Mouse (Mus musculus) layer of hippocampus, adult 9-11 months (tissue): ENCODE data around the gene Tcf7l1.

Experiments used
- DNase-seq: peaks from one replicate; pipeline ENCODE4 v3.0.0; 2022

Gene Tcf7l1

GRCm38 (mm10) chr6:72783780-72784179 is 5.3 kb downstream of the Tcf7l1 start:
- no peak for DNase-seq

DNA sequence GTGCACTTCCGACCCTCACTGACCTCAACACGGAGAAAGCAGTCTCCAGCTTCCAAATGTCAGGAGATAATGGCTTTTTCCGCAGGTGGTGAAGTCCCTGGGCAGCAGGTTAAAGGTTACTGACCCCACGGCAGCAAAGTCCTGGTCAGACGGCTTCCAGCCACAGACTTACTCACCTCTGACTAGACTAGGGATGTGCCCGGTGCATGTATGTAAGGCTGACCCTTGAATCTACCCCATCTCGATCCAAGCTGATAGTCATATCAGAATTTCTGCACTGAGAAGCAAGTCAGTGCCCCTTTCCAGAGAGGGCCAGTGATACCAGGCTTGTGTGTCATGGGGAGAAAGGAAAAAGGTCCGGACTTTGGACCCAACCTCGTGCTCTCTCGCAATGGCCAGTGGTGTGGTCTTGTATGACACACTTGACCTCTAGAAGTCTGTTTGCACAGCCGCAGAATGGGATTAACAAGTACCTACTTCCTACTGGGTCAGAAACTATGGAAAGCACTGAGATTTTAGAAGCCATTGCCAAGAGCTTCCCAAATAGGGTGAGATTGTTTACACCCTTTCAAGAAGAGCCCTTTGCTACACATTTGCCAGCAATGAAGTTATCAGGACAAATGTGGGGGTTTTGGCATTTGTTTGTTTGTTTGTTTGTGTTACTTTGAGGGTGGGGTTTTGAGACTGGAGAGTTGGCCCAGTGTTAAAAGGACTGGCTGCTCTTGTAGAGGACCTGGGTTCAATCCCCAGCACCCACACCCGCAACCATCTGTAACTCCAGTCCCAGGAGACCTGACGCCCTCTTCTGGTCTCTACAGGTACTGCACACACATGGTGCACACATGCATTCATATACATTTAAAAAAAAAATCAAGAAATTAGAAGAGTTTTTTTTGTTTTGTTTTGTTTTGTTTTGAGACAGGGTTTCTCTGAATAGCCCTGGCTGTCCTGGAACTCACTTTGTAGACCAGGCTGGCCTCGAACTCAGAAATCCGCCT is 10.0 kb downstream of the Tcf7l1 start:
- DNase-seq = no peak

GRCm38 (mm10) chr6:72777212-72777611 is 11.8 kb downstream of the Tcf7l1 start:
- no peak for DNase-seq

- DNase-seq = no peak
These were observed 14.8 kb downstream of the Tcf7l1 start for GRCm38 (mm10) chr6:72774275-72774674.

DNA sequence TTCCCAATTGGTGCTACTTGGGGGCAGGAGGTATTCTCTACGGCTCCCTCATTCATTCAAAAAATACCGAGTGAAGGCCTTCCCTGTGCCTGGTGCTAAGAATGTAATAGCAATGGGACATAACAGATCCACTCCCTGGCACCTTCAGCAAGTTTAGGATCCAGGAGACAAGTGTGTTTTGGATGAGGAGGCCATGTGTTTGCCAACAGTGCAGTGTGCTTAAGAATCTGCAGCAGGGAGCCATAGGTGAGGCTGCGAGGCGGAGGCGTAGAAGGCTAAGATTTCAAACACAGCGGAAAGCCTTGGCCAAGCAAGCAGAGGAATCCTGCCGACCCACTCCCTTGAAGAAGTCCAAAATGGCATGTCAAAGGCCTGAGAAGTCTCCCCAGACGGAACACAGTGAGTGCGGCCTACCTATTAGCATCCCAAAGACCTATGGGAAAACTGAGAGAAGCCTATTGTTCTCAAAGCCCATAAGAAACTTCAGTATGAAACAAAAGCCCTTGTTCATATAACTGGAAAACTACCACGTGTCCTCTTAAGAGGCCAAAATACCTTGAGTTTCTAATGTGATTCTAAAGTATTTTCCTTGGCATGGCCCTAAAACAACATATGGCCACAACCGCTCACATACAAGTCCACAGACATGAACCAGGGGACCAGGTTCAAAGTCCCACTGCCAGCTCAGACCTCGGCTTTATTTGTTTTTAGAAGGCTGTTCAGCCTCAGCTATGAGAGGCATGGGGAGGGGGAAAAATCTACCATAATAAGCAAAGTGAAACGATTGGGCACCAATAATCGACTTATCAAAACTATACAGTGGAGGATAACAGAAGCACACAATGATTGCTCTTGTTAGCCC is 18.9 kb downstream of the Tcf7l1 start:
- no peak for DNase-seq

GRCm38 (mm10) chr6:72769343-72769742 is 19.7 kb downstream of the Tcf7l1 start:
- no peak for DNase-seq

DNA sequence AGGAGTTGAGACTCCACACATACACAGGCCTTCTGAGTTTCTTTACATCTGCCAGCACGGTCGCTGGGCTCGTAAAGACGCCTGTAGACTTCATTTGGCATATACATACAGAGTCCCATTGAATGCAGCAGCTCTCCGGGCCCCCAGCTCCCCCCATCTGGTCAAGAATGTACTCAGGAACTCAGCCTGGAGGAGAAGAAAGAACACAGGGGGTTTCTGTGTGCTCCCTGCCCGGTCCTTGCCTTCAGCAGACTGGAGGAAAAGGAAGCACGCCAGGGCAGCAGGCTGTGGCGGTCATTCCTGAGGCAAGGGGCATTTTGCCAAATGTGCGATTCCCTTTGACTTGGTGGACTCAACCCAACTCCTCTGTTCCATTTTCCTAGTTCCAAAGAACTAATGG is 20.2 kb downstream of the Tcf7l1 start:
- peak; percentile 14 for DNase-seq

- DNase-seq = no peak
These were observed 21.0 kb downstream of the Tcf7l1 start for GRCm38 (mm10) chr6:72768097-72768496.

GRCm38 (mm10) chr6:72763616-72764015 is 25.4 kb downstream of the Tcf7l1 start:
- DNase-seq = no peak

- no peak for DNase-seq
These were observed 27.4 kb downstream of the Tcf7l1 start for GRCm38 (mm10) chr6:72761645-72762044.

DNA sequence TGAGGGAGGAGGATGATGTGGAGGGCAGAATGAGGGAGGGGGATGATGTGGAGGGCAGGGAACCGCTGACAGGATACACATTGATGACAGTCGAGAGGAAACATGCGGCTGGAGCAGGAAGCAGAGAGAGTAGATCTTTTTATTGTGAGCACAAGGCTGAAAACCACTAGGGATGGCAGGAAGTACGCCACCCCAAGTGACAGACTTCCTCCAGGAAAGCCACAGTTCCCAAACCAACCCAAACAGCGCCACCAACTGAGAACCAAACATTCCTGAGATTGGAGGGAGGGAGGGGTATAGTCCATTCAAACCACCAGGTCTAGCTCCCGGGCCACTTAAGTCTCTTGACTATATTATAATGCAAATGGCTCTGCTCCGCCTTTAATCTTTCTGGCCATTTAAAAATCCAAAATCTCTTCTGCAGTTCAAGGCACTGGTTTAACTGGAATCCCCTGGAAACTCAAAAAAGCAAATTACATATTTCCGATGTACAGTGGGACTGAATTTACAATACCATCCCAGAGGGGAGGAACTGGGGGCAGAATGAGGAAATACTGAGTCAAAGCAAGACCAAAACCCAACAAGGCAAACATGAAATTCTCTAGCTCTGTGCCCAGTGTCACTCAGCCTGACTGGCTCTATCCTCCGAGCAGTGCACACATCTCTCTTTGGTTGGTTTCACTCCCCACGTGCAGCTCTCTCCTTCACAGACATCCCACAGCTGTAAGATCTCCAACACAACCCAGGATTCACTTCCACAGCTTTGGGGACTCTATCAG is 30.6 kb downstream of the Tcf7l1 start:
- no peak for DNase-seq

- no peak for DNase-seq
These were observed 33.7 kb downstream of the Tcf7l1 start for GRCm38 (mm10) chr6:72755267-72755889.

- DNase-seq = no peak
These were observed 34.8 kb downstream of the Tcf7l1 start for GRCm38 (mm10) chr6:72754215-72754614.

DNA sequence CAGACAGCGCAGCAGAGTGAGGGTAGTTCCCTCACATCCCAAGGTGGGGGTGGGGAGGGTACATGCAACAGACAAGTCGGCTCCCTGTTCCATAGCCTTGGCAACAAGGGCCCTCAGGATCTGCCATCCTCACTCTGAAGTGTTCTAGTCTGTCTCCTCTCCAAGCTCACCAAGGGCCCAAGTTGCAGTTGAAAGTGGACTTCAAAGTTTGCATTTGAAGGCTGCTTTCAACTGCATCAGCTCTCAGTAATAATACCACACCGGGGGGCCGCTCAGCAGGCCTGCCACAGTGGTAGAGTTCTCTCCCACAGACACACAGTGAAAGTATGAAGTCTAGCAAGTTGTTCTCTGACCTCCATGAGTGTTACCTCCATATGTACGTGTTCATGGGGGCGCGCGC is 35.3 kb downstream of the Tcf7l1 start:
- no peak for DNase-seq

DNA sequence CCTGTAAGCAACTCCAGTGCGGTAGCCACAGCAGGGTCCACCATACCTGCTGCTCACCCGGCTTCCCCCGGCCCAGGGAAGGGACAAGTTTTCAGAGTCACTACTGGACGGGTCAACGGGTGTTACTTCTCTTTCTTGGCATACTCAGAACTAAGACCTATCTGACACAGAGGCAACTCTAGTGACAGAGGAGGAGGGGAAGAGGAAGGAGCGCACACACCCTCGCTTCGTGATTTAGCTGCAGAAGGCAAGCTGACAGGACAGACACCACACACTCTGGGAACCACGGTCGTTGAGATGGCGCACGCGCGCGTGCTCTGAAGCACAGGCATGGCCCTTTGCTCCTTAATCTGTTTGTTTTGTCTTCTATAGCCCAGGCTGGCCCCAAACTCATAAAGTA is 36.2 kb downstream of the Tcf7l1 start:
- no peak for DNase-seq

DNA sequence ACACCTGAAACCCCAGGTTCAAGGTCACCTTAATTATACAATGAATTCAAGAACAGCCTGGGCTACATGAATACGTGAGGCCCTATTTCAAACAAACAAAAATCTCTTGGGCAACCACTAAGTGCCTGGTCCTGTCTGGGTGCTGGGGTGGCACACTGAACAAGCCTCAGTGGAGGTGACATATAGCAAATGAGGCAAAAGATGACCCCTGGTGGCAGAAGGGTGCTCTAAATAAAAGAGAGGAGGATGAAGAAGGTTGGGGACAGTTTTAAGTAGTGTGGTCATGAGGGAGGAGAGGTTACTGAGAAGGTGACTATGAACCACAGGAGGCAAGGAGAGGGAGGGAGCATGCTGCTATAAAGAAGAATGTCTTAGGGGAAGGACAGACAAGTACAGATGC is 37.8 kb downstream of the Tcf7l1 start:
- DNase-seq = no peak

GRCm38 (mm10) chr6:72748882-72749437 is 40.1 kb downstream of the Tcf7l1 start:
- no peak for DNase-seq

GRCm38 (mm10) chr6:72748421-72748820 is 40.6 kb downstream of the Tcf7l1 start:
- DNase-seq = no peak

GRCm38 (mm10) chr6:72747814-72748213 is 41.2 kb downstream of the Tcf7l1 start:
- no peak for DNase-seq

- DNase-seq = no peak
These were observed 41.9 kb downstream of the Tcf7l1 start for GRCm38 (mm10) chr6:72747156-72747555.

DNA sequence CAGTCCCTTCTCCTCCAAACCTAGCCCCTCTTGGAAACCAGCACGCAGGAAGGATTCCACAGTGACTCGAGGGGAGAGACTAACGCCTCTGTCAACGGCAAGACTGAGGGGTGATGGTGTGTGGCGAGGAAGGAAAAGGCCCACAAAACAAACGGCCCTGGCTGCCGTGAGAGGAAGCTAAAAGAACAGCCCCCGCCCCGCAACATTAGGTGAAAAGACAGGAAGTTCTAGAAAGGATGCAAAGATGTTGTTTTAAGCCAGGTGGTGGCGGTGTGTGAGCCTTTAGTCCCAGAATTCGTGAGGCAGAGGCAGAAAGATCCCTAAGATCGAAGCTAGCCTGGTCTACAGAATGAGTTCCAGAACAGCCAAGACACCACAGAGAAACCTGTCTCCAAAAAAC is 43.3 kb downstream of the Tcf7l1 start:
- no peak for DNase-seq
